Mouse (Mus musculus) frontal cortex, adult (tissue): ENCODE results near the gene Mybpc2.

Source experiments
- ATAC-seq: cut with Nextera tagmentation; 2 replicates; pipeline ENCODE4 v1.9.2; 2017; ENCODE audit warnings: mild to moderate bottlenecking, moderate library complexity, mixed read lengths; ENCODE audit not compliant: low TSS enrichment

Mybpc2 gene

GRCm38 (mm10) chr7:44463556-44464225 is 60.8 kb downstream of the Mybpc2 start:
- no peak for ATAC-seq

DNA sequence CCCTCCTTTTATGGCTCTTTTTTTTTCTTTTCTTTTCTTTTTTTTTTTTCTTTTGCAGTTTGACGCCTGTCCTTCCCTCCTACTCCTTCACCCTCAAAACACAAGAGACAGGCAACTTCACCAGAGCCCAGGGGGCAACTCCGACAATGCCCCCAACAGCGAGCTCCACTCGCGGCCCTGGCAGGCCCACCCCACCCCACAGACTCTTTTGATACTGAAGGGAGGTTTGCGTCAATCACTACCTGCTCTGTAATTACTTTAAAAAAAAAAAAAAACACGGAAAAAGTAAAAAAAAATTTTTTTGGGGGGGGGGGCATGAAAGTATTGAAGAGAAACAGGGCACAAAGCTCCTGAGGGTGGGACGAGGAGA is 61.4 kb downstream of the Mybpc2 start:
- no peak for ATAC-seq

GRCm38 (mm10) chr7:44462218-44463055 is 62.0 kb downstream of the Mybpc2 start:
- no peak for ATAC-seq

DNA sequence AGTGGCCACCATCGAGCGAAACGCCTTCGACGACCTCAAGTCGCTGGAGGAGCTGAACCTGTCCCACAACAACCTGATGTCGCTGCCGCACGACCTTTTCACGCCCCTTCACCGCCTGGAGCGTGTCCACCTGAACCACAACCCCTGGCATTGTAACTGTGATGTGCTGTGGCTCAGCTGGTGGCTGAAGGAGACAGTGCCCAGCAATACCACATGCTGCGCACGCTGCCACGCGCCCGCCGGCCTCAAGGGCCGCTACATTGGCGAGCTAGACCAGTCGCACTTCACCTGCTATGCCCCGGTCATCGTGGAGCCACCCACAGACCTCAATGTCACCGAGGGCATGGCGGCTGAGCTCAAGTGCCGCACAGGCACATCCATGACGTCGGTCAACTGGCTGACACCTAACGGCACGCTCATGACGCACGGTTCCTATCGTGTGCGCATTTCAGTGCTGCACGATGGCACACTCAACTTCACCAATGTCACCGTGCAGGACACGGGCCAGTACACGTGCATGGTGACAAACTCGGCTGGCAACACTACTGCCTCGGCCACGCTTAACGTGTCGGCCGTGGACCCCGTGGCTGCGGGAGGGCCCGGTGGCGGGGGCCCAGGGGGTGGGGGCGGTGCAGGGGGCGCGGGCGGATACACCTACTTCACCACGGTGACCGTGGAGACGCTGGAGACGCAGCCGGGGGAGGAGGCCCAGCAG is 62.8 kb downstream of the Mybpc2 start:
- no peak for ATAC-seq

DNA sequence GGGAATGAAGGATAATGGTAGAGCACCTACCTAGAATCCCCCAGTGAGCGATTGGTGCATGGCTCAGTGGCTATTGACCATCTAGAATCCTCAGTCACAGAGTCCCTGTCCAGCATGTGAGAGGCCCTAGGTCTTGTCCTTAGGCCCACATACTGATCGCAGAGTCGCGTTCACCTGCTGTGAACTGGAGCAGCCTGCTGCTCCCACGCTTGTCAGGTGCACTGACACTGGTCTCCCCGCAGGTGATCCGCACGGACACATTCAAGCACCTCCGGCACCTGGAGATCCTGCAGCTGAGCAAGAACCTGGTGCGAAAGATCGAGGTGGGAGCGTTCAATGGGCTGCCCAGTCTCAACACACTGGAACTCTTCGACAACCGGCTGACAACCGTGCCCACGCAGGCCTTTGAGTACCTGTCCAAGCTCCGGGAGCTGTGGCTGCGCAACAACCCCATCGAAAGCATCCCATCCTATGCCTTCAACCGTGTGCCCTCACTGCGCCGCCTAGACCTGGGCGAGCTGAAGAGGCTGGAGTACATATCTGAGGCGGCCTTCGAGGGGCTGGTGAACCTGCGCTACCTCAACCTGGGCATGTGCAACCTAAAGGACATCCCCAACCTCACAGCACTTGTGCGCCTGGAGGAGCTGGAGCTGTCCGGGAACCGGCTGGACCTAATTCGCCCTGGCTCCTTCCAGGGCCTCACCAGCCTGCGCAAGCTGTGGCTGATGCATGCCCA is 63.5 kb downstream of the Mybpc2 start:
- ATAC-seq, result no peak

- ATAC-seq, result no peak
Observed at GRCm38 (mm10) chr7:44460067-44460466, 64.4 kb downstream of the Mybpc2 start.

- no peak for ATAC-seq
Observed at GRCm38 (mm10) chr7:44456302-44456701, 68.2 kb downstream of the Mybpc2 start.

GRCm38 (mm10) chr7:44453256-44453655 is 71.2 kb downstream of the Mybpc2 start:
- no peak for ATAC-seq
